Mouse (Mus musculus): ENCODE results near the gene Naxe.

Naxe gene

DNA sequence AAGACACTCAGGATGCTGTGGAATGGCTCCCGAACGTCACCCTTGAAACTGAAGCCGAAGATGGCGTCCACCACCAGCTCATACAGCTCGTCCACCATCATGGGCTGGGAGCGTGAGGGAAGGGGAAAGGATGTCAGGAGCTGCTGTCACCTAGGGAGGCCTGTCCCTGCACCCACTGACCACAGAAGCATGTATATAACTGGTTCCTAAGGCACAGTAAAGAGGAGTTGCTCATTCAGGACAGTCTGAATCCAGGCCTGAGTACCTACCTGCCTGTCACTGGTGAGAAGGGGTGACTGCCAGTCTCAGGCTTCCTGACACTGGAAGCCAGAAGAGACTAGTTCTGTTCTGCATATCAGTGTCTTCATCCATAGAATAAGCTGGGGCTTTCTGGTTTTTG is 1.3 kb downstream of the Naxe start:
- no peak for DNase-seq (ENCODE audit: low spot score in 2 of 2)

DNA sequence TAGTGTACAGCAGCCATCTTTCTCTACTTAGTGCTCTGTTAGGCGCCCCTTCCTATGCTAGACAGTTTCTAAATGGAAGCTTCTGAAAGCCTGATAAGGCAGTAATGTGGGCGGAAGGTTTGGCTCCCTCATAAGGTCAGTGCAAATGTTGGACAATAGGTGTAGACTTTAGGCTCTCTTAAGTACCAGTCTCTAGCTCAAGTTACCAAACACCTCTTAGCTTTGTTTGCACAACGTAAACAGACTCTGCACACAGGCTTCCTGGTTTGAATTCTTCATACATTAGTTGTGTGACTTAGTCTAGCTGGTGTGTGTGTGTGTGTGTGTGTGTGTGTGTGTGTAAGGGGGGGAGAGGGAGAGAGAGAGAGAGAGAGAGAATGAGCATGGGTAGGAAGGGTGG is 8.8 kb downstream of the Naxe start:
- DNase-seq (ENCODE audit: low spot score in 2 of 2): no peak

GRCm38 (mm10) chr3:88042661-88043421 is 15.5 kb downstream of the Naxe start, which contains the start of gene Gpatch4:
Gene Gpatch4, plus strand, starts transcription at chr3:88043108.
- peak; percentile 71 to 74 for DNase-seq (ENCODE audit: low spot score in 2 of 2)

DNA sequence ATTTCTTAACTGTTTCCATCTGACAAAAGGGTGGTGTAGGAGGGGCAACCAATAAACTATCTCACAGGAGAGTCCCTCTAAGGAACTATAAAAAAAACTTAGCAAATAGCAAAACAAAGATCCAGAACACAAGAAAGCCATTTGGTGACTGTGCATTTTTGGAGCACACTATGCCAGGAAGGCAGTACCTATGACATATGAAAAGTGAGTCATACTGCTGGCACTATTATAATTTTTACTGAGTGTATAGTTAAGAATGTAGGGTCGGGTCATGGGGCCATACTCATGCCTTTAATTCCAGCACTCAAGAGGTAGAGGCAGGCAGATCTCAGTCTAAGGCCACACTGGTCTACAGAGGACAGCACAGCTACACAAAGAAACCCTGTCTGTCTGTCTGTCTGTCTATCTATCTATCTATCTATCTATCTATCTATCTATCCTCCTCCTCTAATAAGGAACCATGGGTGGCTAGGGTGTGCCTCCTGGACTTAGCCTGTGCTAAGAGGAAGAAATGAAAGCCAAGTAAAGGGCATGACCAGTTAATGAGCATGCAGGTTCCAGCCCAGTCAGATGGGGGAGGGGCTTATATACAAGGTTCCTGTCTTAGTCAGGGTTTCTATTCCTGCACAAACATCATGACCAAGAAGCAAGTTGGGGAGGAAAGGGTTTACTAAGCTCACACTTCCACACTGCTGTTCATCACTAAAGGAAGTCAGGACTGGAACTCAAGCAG is 22.6 kb downstream of the Naxe start:
- DNase-seq (ENCODE audit: low spot score in 2 of 2): no peak

DNA sequence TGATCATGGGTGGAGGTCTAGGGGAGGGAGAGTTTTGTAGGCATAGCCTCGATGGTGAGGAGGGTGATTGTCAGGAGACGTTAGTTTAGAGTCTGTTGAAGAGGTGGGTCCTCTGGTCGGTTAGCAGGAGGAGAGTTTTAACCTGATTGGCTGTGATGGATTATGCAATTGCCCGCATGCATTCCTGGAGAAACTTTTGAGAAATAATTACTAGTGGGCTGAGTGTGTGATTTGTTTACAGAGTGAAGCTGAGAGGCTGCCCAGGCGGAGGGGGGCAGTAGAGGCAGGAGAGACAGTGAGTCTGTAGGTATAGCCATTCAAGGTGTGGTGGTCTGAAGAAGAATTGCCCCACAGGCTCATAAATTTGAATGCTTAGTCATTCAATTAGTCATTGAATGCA is 24.8 kb downstream of the Naxe start:
- no peak for DNase-seq (ENCODE audit: low spot score in 2 of 2)

DNA sequence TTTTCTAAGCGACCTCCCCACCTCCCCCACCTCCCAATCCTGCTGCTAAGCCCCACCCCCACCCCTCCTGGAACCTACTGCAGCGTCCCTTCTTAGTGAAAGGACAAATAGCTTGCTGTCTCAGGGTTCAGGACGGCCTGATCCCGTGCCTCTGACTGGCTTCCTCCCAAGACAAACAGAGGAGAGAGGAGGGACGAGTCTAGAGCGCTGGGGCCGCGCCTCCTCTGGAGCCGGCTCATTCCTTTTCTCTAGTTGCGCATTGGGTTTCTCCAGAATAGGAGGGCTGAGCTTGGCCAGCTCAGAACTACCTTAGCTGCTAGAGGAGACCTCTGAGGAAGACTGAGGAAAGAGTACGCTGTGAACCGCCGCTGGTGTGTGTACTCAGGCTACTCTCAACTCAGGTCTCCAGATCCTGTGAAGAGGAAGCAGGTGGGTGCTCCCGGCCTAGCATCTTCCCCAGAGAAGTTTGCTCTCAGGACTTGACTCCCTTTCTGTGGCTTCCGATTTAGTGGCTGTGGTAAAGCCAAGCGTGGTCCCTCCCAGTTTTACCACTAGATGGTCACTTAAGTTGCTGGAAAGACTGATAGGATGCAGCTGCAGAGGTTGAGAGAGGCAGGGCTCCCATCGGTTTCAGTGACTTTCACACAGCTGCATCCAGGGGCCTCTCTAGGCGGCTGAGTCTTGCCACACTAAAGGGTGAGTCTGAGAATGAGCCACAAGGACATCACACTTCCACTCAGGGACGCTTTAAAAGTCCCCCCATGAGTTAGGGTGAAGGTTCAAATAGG is 27.5 kb downstream of the Naxe start:
- DNase-seq (ENCODE audit: low spot score in 2 of 2): peak in 1 of 2 experiments; percentile 34

- no peak for DNase-seq (ENCODE audit: low spot score in 2 of 2)
Observed at GRCm38 (mm10) chr3:88027434-88028186, 30.7 kb downstream of the Naxe start, which contains the start of gene Hapln2. Gene Hapln2, minus strand, starts transcription at chr3:88027583.

GRCm38 (mm10) chr3:88026823-88027222 is 31.5 kb downstream of the Naxe start:
- DNase-seq (ENCODE audit: low spot score in 2 of 2): no peak

DNA sequence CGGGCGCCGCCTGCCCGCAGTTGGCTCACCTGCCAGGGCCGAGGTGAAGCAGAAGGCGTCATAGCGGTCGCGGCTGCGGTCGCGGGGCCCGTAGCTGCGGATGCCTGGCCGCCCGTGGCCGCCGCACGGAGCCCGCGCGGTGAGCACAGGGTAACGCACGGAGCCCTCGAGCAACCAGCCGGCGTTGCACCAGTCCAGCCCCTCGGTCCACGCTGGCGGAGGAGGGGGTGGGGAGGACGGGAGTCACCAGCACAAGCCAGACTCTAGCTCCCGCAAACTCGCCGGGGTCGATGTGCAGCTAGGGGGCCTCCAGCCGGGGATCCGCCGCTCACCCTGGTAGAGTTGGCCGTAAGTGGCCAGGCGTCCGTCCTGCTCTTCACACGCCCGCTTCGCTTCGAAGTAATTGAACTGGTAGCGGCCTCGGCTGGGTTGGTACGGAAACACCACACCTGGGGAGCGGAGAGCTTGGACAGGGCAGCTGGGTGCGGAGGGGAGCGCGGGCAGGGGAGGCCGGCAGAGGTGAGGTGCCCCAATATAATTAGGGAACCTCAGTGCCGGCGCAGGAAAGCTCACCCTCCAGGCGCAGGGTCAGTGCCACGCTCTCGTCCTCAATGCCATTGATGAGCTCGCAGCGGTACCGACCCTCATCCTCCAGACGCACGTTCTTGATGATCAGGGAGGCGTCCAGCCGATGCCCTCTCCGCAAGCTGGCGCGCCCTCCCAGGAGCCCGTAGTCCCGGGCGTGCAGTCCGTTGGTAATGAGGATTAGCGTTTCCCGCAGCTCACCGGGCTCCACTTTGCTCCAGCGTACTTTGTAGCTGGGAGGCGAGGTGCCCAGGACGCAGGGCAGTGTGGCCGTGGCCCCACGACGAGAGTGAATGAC is 34.9 kb downstream of the Naxe start:
- DNase-seq (ENCODE audit: low spot score in 2 of 2): no peak

DNA sequence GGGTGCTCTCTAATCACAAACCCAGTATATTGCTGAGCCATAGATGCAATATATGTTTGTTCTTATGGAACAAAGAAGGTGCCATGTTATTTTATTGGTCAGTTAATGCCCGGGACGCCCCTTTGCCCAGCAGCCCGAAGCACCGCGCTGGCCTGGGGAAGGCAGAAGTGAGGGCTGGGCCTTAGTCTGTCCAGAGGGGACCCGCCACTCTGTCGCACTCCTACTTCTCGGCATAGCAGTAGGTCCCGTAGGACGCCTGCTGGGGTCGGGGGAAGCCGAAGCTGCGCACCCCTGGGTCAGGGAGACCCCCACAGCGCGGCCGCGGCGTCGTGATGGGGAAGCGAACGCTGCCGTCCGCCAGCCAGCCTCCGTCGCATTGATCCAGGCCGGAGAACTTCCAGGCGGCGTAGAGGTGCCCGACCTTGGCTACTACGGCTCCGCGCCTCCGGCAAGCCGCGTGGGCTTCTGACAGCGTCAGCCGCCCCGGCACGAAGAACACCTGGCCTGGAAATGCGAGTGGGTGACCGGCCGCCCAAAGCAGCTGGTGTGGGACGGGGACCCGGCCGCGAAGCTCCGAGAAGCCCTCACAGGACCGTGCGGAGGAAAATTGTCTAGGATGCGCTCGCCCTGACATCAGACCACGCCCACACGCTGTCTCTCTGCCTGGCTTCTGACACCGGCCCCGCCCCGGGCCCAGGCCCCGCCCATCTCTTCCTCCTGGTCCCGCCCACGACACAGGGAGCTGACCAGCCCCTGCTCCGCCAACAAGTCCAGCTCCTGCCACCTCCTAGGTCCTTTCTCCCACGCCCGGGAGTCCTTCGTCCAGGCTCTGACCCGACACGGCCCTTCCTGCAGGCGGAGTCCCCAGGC is 35.7 kb downstream of the Naxe start:
- DNase-seq (ENCODE audit: low spot score in 2 of 2): peak; percentile 79 to 87

DNA sequence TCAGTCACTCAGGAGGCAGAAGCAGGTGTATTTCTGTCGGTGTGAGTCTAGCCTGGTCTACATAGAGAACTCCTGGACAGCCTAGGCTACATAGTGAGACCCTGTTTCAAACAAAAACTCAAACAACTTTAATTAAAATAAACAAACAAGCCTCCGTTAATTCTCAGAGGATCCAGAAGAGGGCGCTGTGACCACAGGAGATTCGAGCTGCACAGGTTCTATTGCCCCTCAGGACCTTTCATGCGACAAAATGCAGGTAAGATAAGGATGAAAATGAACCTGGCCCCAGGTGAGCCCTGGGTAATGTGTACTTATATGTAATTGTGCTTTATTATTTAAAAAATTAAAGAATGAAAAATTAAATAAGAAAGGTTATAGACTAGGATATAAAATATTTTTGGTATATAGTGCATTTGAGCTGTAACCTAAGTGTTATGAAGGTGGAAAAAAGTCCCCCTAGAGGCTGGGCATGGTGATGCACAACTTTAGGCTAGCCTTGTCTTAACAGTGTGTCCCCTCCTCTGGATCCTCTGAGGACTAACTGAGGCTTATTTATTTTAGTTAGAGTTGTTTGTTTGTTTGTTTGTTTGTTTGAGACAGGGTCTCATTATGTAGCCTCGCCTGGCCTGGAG is 47.5 kb downstream of the Naxe start:
- DNase-seq (ENCODE audit: low spot score in 2 of 2): no peak
